Mouse (Mus musculus) small intestine, adult 2 months (tissue): ENCODE data around the gene Insrr.

Experiments used
- CTCF ChIP-seq: fragments of 200-500 bp; IDR thresholded peaks from 2 replicates; pipeline ENCODE4 v1.5.1; 2012; ENCODE audit warnings: low read depth, mild to moderate bottlenecking, control low read depth, inconsistent platforms, low read length, moderate library complexity, mixed read lengths; ENCODE audit not compliant: insufficient replicate concordance, insufficient read length; ENCODE audit errors: extremely low read depth
- POLR2A ChIP-seq: fragments of 200-500 bp; IDR thresholded peaks from 2 replicates; pipeline ENCODE4 v1.6.1; 2012; ENCODE audit warnings: low read depth, mild to moderate bottlenecking, control low read depth, inconsistent platforms, low read length, moderate library complexity

- no peak for TF ChIP-seq CTCF
- TF ChIP-seq POLR2A: no peak
Observed at GRCm38 (mm10) chr3:87752567-87752966, 44.2 kb upstream of the Insrr start.
